Mouse (Mus musculus) hindbrain, embryonic 13.5 days (tissue): ENCODE measurements around the gene Mgat4a. TPM values are rescaled to one million over a fixed set of nuclear protein-coding genes. Genes with fewer than 3 reads are reported as not detected.

ENCODE experiments used
- ATAC-seq: fragments of 200-750 bp; cut with Nextera tagmentation; 2 replicates; pipeline ENCODE4 v1.8.0; 2017; ENCODE audit warnings: moderate TSS enrichment; ENCODE audit not compliant: low FRiP score
- H3K27ac ChIP-seq: fragments of 300-500 bp; sonication (generic); 2 replicates; pipeline ENCODE4 v1.5.1; 2015; ENCODE audit warnings: inconsistent platforms, mild to moderate bottlenecking, moderate library complexity
- H3K27me3 ChIP-seq: fragments of 300-500 bp; sonication (generic); 2 replicates; pipeline ENCODE4 v1.6.1; 2015; ENCODE audit warnings: mild to moderate bottlenecking, inconsistent platforms
- H3K36me3 ChIP-seq: fragments of 300-500 bp; sonication (generic); 2 replicates; pipeline ENCODE4 v1.6.1; 2015; ENCODE audit warnings: mild to moderate bottlenecking, inconsistent platforms
- H3K4me1 ChIP-seq: fragments of 300-500 bp; sonication (generic); replicated peaks from 2 replicates; pipeline ENCODE4 v1.6.1; 2015; ENCODE audit warnings: inconsistent platforms
- H3K4me2 ChIP-seq: fragments of 300-500 bp; sonication (generic); 2 replicates; pipeline ENCODE4 v1.6.1; 2015; ENCODE audit warnings: inconsistent platforms, mild to moderate bottlenecking, moderate library complexity
- H3K4me3 ChIP-seq: fragments of 300-500 bp; sonication (generic); 2 replicates; pipeline ENCODE4 v1.5.1; 2015; ENCODE audit warnings: mild to moderate bottlenecking, inconsistent platforms
- H3K9ac ChIP-seq: fragments of 300-500 bp; sonication (generic); 2 replicates; pipeline ENCODE4 v1.6.1; 2015; ENCODE audit warnings: mild to moderate bottlenecking, inconsistent platforms
- H3K9me3 ChIP-seq: fragments of 300-500 bp; sonication (generic); 2 replicates; pipeline ENCODE4 v1.6.1; 2016; ENCODE audit warnings: inconsistent platforms
- WGBS: fragments of 180-500 bp; shearing (Covaris S2); methylation state at CpG from one replicate; pipeline ENCODE4 v1.1.7; 2015; 5-methylcytosine and 5-hydroxymethylcytosine counted together
- polyA plus RNA-seq: library from polyadenylated mRNA; unstranded; fragments of >200 nt; fragmentation: Nextera tagmentation; extraction: Ambion mirVana; gene quantifications from 2 replicates; pipeline ENCODE4 v1.2.1, GENCODE M21; 2015

Gene Mgat4a
- 6.7 and 8.0 TPM in 2 replicates for polyA plus RNA-seq

- peak within 1 kb of the TSS; percentile 72 for H3K4me3 ChIP-seq
- ATAC-seq = peak; percentile 100
- WGBS = 1% methylated on average over 50 of the region's 72 CpGs
- H3K4me1 ChIP-seq = peaks cover 13% of the 10 kb centered on the region; the same call in 1 of the 2 replicates
- H3K4me2 ChIP-seq = peak within 1 kb of the TSS; percentile 89
- H3K27me3 ChIP-seq = peaks cover 23% of the 10 kb centered on the region
- no peaks in the 10 kb centered on the region for H3K9me3 ChIP-seq
- H3K27ac ChIP-seq = peak within 1 kb of the TSS; percentile 94
- H3K9ac ChIP-seq = peak within 1 kb of the TSS; percentile 82
- no peaks in the 10 kb centered on the region for H3K36me3 ChIP-seq
Measured at GRCm38 (mm10) chr1:37540810-37541658, at the start of gene Mgat4a. TSS of gene Mgat4a (minus strand) at chr1:37541016.

- 86% methylated on average over 13 of the region's 13 CpGs for WGBS
- no peak overlapping the region for H3K9ac ChIP-seq
Measured at GRCm38 (mm10) chr1:37585809-37586480, 45.1 kb upstream of the Mgat4a start.

GRCm38 (mm10) chr1:37583795-37584464 is 43.1 kb upstream of the Mgat4a start:
- WGBS = 79% methylated on average over 9 of the region's 9 CpGs
- no peaks in the 10 kb centered on the region for H3K36me3 ChIP-seq
- no peak overlapping the region for H3K4me3 ChIP-seq
- ATAC-seq = no peak
- H3K27ac ChIP-seq = no peak overlapping the region
- no peak overlapping the region for H3K4me2 ChIP-seq
- no peaks in the 10 kb centered on the region for H3K9me3 ChIP-seq
- H3K27me3 ChIP-seq = no peaks in the 10 kb centered on the region
- H3K4me1 ChIP-seq = no peaks in the 10 kb centered on the region
- H3K9ac ChIP-seq = no peak overlapping the region

More at GRCm38 (mm10) chr1:37585809-37586480, 45.1 kb upstream of the Mgat4a start:
- no peak overlapping the region for H3K4me3 ChIP-seq
- no peaks in the 10 kb centered on the region for H3K4me1 ChIP-seq
- no peak overlapping the region for H3K4me2 ChIP-seq
- H3K9me3 ChIP-seq = no peaks in the 10 kb centered on the region
- ATAC-seq = no peak
- no peaks in the 10 kb centered on the region for H3K27me3 ChIP-seq
- no peaks in the 10 kb centered on the region for H3K36me3 ChIP-seq
- H3K27ac ChIP-seq = no peak overlapping the region

GRCm38 (mm10) chr1:37583167-37583566 is 42.4 kb upstream of the Mgat4a start:
- no peak overlapping the region for H3K9ac ChIP-seq
- H3K4me3 ChIP-seq = no peak overlapping the region
- H3K27ac ChIP-seq = no peak overlapping the region
- no peaks in the 10 kb centered on the region for H3K36me3 ChIP-seq
- no peak overlapping the region for H3K4me2 ChIP-seq
- no peaks in the 10 kb centered on the region for H3K4me1 ChIP-seq
- ATAC-seq = no peak
- WGBS = 93% methylated on average over 8 of the region's 8 CpGs
- H3K9me3 ChIP-seq = no peaks in the 10 kb centered on the region
- H3K27me3 ChIP-seq = no peaks in the 10 kb centered on the region

GRCm38 (mm10) chr1:37579686-37580085 is 38.9 kb upstream of the Mgat4a start:
- Histone ChIP-seq H3K9ac (no peak overlapping the region), H3K27me3 (no peaks in the 10 kb centered on the region), H3K9me3 (no peaks in the 10 kb centered on the region), H3K4me2 (no peak overlapping the region), H3K4me1 (no peaks in the 10 kb centered on the region), H3K27ac (no peak overlapping the region), H3K36me3 (no peaks in the 10 kb centered on the region), H3K4me3 (no peak overlapping the region)
- WGBS = 96% methylated on average over 13 of the region's 13 CpGs
- no peak for ATAC-seq

GRCm38 (mm10) chr1:37572528-37573272 is 31.9 kb upstream of the Mgat4a start:
- Histone ChIP-seq H3K27me3 (no peaks in the 10 kb centered on the region), H3K9ac (no peak overlapping the region), H3K36me3 (no peaks in the 10 kb centered on the region), H3K4me2 (no peak overlapping the region), H3K9me3 (no peaks in the 10 kb centered on the region), H3K4me3 (no peak overlapping the region), H3K27ac (no peak overlapping the region), H3K4me1 (no peaks in the 10 kb centered on the region)
- ATAC-seq = no peak
- WGBS = 83% methylated on average over 10 of the region's 10 CpGs

GRCm38 (mm10) chr1:37568379-37568778 is 27.6 kb upstream of the Mgat4a start:
- Histone ChIP-seq H3K36me3 (no peaks in the 10 kb centered on the region), H3K4me3 (no peak overlapping the region), H3K4me2 (no peak overlapping the region), H3K27me3 (no peaks in the 10 kb centered on the region), H3K4me1 (peaks cover 7% of the 10 kb centered on the region), H3K9me3 (no peaks in the 10 kb centered on the region), H3K9ac (no peak overlapping the region), H3K27ac (no peak overlapping the region)
- ATAC-seq = no peak
- WGBS = 89% methylated on average over 1 of the region's 1 CpGs

GRCm38 (mm10) chr1:37566754-37567153 is 25.9 kb upstream of the Mgat4a start:
- no peak overlapping the region for H3K27ac ChIP-seq
- H3K4me1 ChIP-seq = peaks cover 7% of the 10 kb centered on the region
- 88% methylated on average over 4 of the region's 4 CpGs for WGBS
- H3K27me3 ChIP-seq = no peaks in the 10 kb centered on the region
- H3K4me3 ChIP-seq = no peak overlapping the region
- H3K9me3 ChIP-seq = no peaks in the 10 kb centered on the region
- H3K36me3 ChIP-seq = no peaks in the 10 kb centered on the region
- H3K9ac ChIP-seq = no peak overlapping the region
- no peak for ATAC-seq
- no peak overlapping the region for H3K4me2 ChIP-seq

GRCm38 (mm10) chr1:37566344-37566743 is 25.5 kb upstream of the Mgat4a start:
- H3K27ac ChIP-seq = no peak overlapping the region
- ATAC-seq = no peak
- H3K36me3 ChIP-seq = no peaks in the 10 kb centered on the region
- no peak overlapping the region for H3K9ac ChIP-seq
- WGBS = 87% methylated on average over 2 of the region's 2 CpGs
- no peaks in the 10 kb centered on the region for H3K27me3 ChIP-seq
- no peak overlapping the region for H3K4me3 ChIP-seq
- H3K9me3 ChIP-seq = no peaks in the 10 kb centered on the region
- no peak overlapping the region for H3K4me2 ChIP-seq
- peaks cover 7% of the 10 kb centered on the region for H3K4me1 ChIP-seq

- Histone ChIP-seq H3K4me2 (no peak overlapping the region), H3K4me3 (no peak overlapping the region), H3K9ac (no peak overlapping the region), H3K27me3 (no peaks in the 10 kb centered on the region), H3K4me1 (peaks cover 9% of the 10 kb centered on the region), H3K27ac (no peak overlapping the region), H3K36me3 (no peaks in the 10 kb centered on the region), H3K9me3 (no peaks in the 10 kb centered on the region)
- no peak for ATAC-seq
- 23% methylated on average over 6 of the region's 6 CpGs for WGBS
Measured at GRCm38 (mm10) chr1:37565396-37565795, 24.6 kb upstream of the Mgat4a start.

- H3K4me3 ChIP-seq = no peak overlapping the region
- peaks cover 11% of the 10 kb centered on the region for H3K4me1 ChIP-seq
- no peaks in the 10 kb centered on the region for H3K9me3 ChIP-seq
- H3K27me3 ChIP-seq = no peaks in the 10 kb centered on the region
- H3K36me3 ChIP-seq = no peaks in the 10 kb centered on the region
- ATAC-seq = no peak
- H3K4me2 ChIP-seq = no peak overlapping the region
- 89% methylated on average over 3 of the region's 3 CpGs for WGBS
- no peak overlapping the region for H3K27ac ChIP-seq
- no peak overlapping the region for H3K9ac ChIP-seq
Measured at GRCm38 (mm10) chr1:37561955-37562354, 21.1 kb upstream of the Mgat4a start.

- H3K9ac ChIP-seq = no peak overlapping the region
- H3K4me3 ChIP-seq = no peak overlapping the region
- H3K9me3 ChIP-seq = no peaks in the 10 kb centered on the region
- no peaks in the 10 kb centered on the region for H3K36me3 ChIP-seq
- H3K27ac ChIP-seq = no peak overlapping the region
- no peaks in the 10 kb centered on the region for H3K27me3 ChIP-seq
- peaks cover 8% of the 10 kb centered on the region for H3K4me1 ChIP-seq
- H3K4me2 ChIP-seq = no peak overlapping the region
- no peak for ATAC-seq
- 68% methylated on average over 4 of the region's 4 CpGs for WGBS
Measured at GRCm38 (mm10) chr1:37560356-37560755, 19.5 kb upstream of the Mgat4a start.
